Mouse (Mus musculus) CH12.LX (cell line): ENCODE measurements around the gene Cgref1. TPM values are rescaled to one million over a fixed set of nuclear protein-coding genes. Genes with fewer than 3 reads are reported as not detected.

Experiments
- DNase-seq: peaks from one replicate; pipeline ENCODE4 v3.0.0-alpha.2; 2013; ENCODE audit errors: extremely low read depth
- H3K27ac ChIP-seq: 2 replicates; pipeline ENCODE4 v1.5.1; 2012; ENCODE audit warnings: low read depth, mild to moderate bottlenecking, control low read depth, moderate library complexity; ENCODE audit not compliant: insufficient read depth
- H3K27me3 ChIP-seq: replicated peaks from 2 replicates; pipeline ENCODE3; 2012; ENCODE audit warnings: inconsistent platforms
- H3K36me3 ChIP-seq, 2 experiments: replicated peaks in 1 of 2; 2 replicates each; pipeline versions ENCODE3 to v1.6.1; 2012; ENCODE audit warnings: inconsistent platforms in 1 of 2, low read length in 1 of 2, mild to moderate bottlenecking in 1 of 2, mixed read lengths in 1 of 2, moderate library complexity in 1 of 2; ENCODE audit not compliant: control insufficient read depth in 1 of 2, insufficient read depth in 1 of 2
- H3K4me1 ChIP-seq, 2 experiments: 2 replicates each; pipeline ENCODE4 v1.6.1; 2012; ENCODE audit warnings: inconsistent platforms in 1 of 2, moderate library complexity in 1 of 2; ENCODE audit not compliant: insufficient read depth in 2 of 2, control insufficient read depth in 1 of 2
- H3K4me2 ChIP-seq: 2 replicates; pipeline ENCODE4 v1.6.1; 2012; ENCODE audit warnings: low read depth, mild to moderate bottlenecking, control low read depth; ENCODE audit not compliant: poor library complexity, insufficient read depth, severe bottlenecking
- H3K4me3 ChIP-seq, 3 experiments: fragments of 150-350 bp in 1 of 3; sonication (generic) in 1 of 3; replicated peaks in 1 of 3; 2 replicates each; pipeline versions ENCODE3 to v1.5.1; 2011 to 2012; ENCODE audit warnings: low read depth in 2 of 3, low read length in 2 of 3, mild to moderate bottlenecking in 2 of 3, moderate library complexity in 2 of 3, control low read depth in 1 of 3, improper control_type of control experiment in 1 of 3, inconsistent platforms in 1 of 3, mixed read lengths in 1 of 3; ENCODE audit not compliant: poor library complexity in 1 of 3
- H3K79me2 ChIP-seq: replicated peaks from 2 replicates; pipeline ENCODE4 v1.6.1; 2012; ENCODE audit warnings: mild to moderate bottlenecking, moderate library complexity; ENCODE audit not compliant: control insufficient read depth, poor library complexity, insufficient read depth, severe bottlenecking; ENCODE audit errors: extremely low read depth
- H3K9ac ChIP-seq: 2 replicates; pipeline ENCODE4 v1.6.1; 2012; ENCODE audit warnings: low read depth, mild to moderate bottlenecking, control low read depth, moderate library complexity; ENCODE audit not compliant: insufficient read depth
- H3K9me3 ChIP-seq: replicated peaks from 2 replicates; pipeline ENCODE3; 2012; ENCODE audit warnings: low read length, inconsistent platforms, mixed read lengths
- CHD1 ChIP-seq: IDR thresholded peaks from 2 replicates; pipeline ENCODE4 v1.6.1; 2012; ENCODE audit warnings: low read depth, low read length, improper control_type of control experiment, inconsistent platforms
- CHD2 ChIP-seq: IDR thresholded peaks from 2 replicates; pipeline ENCODE4 v1.6.1; 2011; ENCODE audit warnings: low read length, improper control_type of control experiment
- EP300 ChIP-seq: IDR thresholded peaks from 2 replicates; pipeline ENCODE4 v1.6.1; 2011; ENCODE audit warnings: low read length, improper control_type of control experiment
- ETS1 ChIP-seq: conservative IDR thresholded peaks from 2 replicates; pipeline ENCODE4 v1.6.1; 2012; ENCODE audit warnings: low read depth, mild to moderate bottlenecking, inconsistent platforms, low read length, improper control_type of control experiment, moderate library complexity
- IRF4 ChIP-seq: IDR thresholded peaks from 2 replicates; pipeline ENCODE4 v1.6.1; 2014; ENCODE audit warnings: low read depth, mild to moderate bottlenecking, inconsistent platforms, low read length, improper control_type of control experiment
- MAZ ChIP-seq: IDR thresholded peaks from 2 replicates; pipeline ENCODE4 v1.6.1; 2012; ENCODE audit warnings: low read depth, mild to moderate bottlenecking, inconsistent platforms, low read length, improper control_type of control experiment, moderate library complexity
- MEF2A ChIP-seq: IDR thresholded peaks from 2 replicates; pipeline ENCODE4 v1.6.1; 2014; ENCODE audit warnings: low read depth, mild to moderate bottlenecking, inconsistent platforms, low read length, improper control_type of control experiment, borderline replicate concordance
- MYC ChIP-seq: IDR thresholded peaks from 2 replicates; pipeline ENCODE4 v1.6.1; 2011; ENCODE audit warnings: low read depth, mild to moderate bottlenecking, improper control_type of control experiment, low read length
- NRF1 ChIP-seq: IDR thresholded peaks from 2 replicates; pipeline ENCODE4 v1.6.1; 2014; ENCODE audit warnings: low read depth, mild to moderate bottlenecking, inconsistent platforms, low read length, improper control_type of control experiment, moderate library complexity
- PAX5 ChIP-seq: IDR thresholded peaks from 2 replicates; pipeline ENCODE4 v1.6.1; 2012; ENCODE audit warnings: low read length, inconsistent platforms, mixed read lengths
- RCOR1 ChIP-seq: conservative IDR thresholded peaks from 2 replicates; pipeline ENCODE4 v1.6.1; 2012; ENCODE audit warnings: low read depth, mild to moderate bottlenecking, inconsistent platforms, low read length, improper control_type of control experiment
- TBP ChIP-seq: conservative IDR thresholded peaks from 2 replicates; pipeline ENCODE4 v1.6.1; 2011; ENCODE audit warnings: low read depth, low read length, improper control_type of control experiment
- UBTF ChIP-seq: IDR thresholded peaks from 2 replicates; pipeline ENCODE4 v1.6.1; 2012; ENCODE audit warnings: low read depth, mild to moderate bottlenecking, inconsistent platforms, low read length, improper control_type of control experiment, moderate library complexity
- dilution Hi-C: fragments of 300-500 bp; cut with MboI; formaldehyde crosslinking; loops from 2 replicates; pipeline ENCODE4 v1.14.3; 2020; ENCODE audit warnings: low sequenced_read_pairs; ENCODE audit not compliant: extremely low pct_unique_long_range_greater_than_20kb, extremely low pct_ligation_motif_present
- in situ Hi-C: fragments of 300-500 bp; cut with MboI; formaldehyde crosslinking; loops from 3 replicates; pipeline ENCODE4 v1.14.3; 2019; ENCODE audit warnings: low sequenced_read_pairs, low pct_ligation_motif_present, low pct_unique_long_range_greater_than_20kb, mixed read lengths
- polyA plus RNA-seq: library from polyadenylated mRNA; unstranded; fragments of >175 nt; gene quantifications from 2 replicates; pipeline ENCODE4 v1.2.1, GENCODE M21; 2012; ENCODE audit warnings: low read depth; ENCODE audit not compliant: insufficient read length
- total RNA-seq, 2 experiments: library from RNA; depleted of rRNA; stranded (reverse); fragments of 300-350 nt in 1 of 2; fragments of >200 nt in 1 of 2; gene quantifications; 2 replicates each; pipeline ENCODE4 v1.2.3; 2012 to 2014

Cgref1 gene
- total and polyA plus RNA-seq, 3 experiments, result not detected

DNA sequence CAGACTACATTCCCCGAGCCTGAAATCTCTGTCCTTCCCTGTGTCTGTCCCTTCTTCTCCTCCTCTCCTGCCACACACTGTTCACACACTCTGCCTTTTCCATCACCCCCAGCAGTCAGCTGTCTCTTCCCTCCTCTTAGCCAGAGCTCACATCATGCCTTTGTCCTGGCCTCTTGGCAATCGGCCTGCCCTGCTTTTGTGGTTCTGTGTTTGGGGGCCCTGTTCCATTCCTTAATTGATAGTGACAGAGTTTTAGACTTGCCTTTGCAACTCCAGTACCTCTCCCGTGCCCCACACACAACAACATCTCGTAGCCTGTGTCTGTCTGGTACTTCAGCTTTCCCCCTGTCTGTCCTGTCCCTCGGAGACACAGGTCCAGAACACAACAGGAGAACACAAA lies 33.2 kb downstream of the Cgref1 start:
- no peaks in the 10 kb centered on the region for H3K9me3 ChIP-seq
- H3K27ac ChIP-seq, result no peak overlapping the region
- peaks cover 4 to 27% of the 10 kb centered on the region in 2 experiments for H3K4me1 ChIP-seq
- no peak overlapping the region for H3K9ac ChIP-seq
- no peak overlapping the region for H3K4me2 ChIP-seq
- peaks cover 3% of the 10 kb centered on the region; the same call in 1 of the 2 replicates for H3K79me2 ChIP-seq
- dilution Hi-C loops, result no loop called here
- peaks cover 14% of the 10 kb centered on the region for H3K27me3 ChIP-seq
- no peak for DNase-seq
- H3K4me3 ChIP-seq, result no peak overlapping the region
- in situ Hi-C loops, result no loop called here
- TF ChIP-seq CHD2 (no peak), MEF2A (no peak), CHD1 (no peak), PAX5 (no peak), IRF4 (no peak), NRF1 (no peak), ETS1 (no peak)
- no peaks in the 10 kb centered on the region for H3K36me3 ChIP-seq

DNA sequence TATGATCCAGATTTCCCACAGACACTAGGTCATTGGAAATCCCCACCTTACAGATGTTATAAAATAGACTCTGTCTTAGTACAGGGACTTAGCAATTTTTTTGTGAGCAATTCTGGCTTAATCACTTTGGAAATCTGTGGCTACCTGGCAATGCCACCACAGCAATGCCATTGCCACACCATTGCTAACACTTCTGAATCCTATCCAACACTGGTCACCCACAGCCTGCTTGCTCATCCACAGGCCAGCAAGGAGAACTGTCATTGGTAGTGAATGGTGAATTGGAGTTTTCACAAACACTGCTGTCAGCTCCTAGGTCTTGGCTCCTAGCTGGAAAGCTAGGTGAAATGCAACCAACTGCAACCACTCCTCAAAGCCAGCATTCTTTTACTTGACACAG lies 34.9 kb downstream of the Cgref1 start:
- peaks cover 6 to 8% of the 10 kb centered on the region in 2 experiments for H3K36me3 ChIP-seq
- in situ Hi-C loops (no loop called here), dilution Hi-C loops (no loop called here)
- H3K27ac ChIP-seq, result no peak overlapping the region
- peaks cover 20% of the 10 kb centered on the region for H3K79me2 ChIP-seq
- no peak overlapping the region for H3K9ac ChIP-seq
- no peak overlapping the region for H3K4me3 ChIP-seq
- TF ChIP-seq UBTF (no peak), MAZ (no peak), MYC (no peak), EP300 (no peak), CHD2 (no peak), PAX5 (no peak), MEF2A (no peak)
- peaks cover 5 to 23% of the 10 kb centered on the region in 2 experiments for H3K4me1 ChIP-seq
- no peak overlapping the region for H3K4me2 ChIP-seq
- no peaks in the 10 kb centered on the region for H3K9me3 ChIP-seq
- peaks cover 10% of the 10 kb centered on the region for H3K27me3 ChIP-seq
- DNase-seq, result no peak

DNA sequence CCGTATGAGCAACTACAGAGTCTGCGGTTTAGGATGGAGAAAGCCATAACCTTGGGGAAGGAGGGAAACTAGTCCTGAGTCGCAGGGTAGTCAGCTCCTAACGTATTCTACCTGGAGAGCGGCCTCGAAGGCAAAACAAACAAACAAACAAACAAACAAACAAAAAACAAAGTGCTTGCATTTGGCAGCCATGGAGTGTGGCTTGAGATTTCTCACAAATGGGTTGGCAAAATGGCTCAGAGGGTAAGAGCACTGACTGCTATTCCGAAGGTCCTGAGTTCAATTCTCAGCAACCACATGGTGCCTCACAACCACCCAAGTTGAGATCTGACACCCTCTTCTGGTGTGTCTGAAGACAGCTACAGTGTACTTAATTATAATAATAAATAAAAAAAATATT lies 35.5 kb downstream of the Cgref1 start:
- peaks cover 12 to 14% of the 10 kb centered on the region in 2 experiments for H3K36me3 ChIP-seq
- no peak overlapping the region for H3K27ac ChIP-seq
- no peak overlapping the region for H3K4me2 ChIP-seq
- dilution Hi-C loops (no loop called here), in situ Hi-C loops (no loop called here)
- H3K4me1 ChIP-seq, result peaks cover 2 to 23% of the 10 kb centered on the region in 2 experiments; a peak in 3 of 4 replicates
- H3K9ac ChIP-seq, result no peak overlapping the region
- no peak for DNase-seq
- peaks cover 26% of the 10 kb centered on the region for H3K79me2 ChIP-seq
- TF ChIP-seq TBP (peak; percentile 84; the same call in 1 of the 2 replicates), RCOR1 (no peak)
- H3K4me3 ChIP-seq, result no peak overlapping the region
- H3K9me3 ChIP-seq, result no peaks in the 10 kb centered on the region
- peaks cover 10% of the 10 kb centered on the region for H3K27me3 ChIP-seq
